Mouse (Mus musculus) small intestine, adult 2 months (tissue): ENCODE results near the gene Tmem150c.

Experiments used
- CTCF ChIP-seq: fragments of 200-500 bp; IDR thresholded peaks from 2 replicates; pipeline ENCODE4 v1.5.1; 2012; ENCODE audit warnings: low read depth, mild to moderate bottlenecking, control low read depth, inconsistent platforms, low read length, moderate library complexity, mixed read lengths; ENCODE audit not compliant: insufficient replicate concordance, insufficient read length; ENCODE audit errors: extremely low read depth
- POLR2A ChIP-seq: fragments of 200-500 bp; IDR thresholded peaks from 2 replicates; pipeline ENCODE4 v1.6.1; 2012; ENCODE audit warnings: low read depth, mild to moderate bottlenecking, control low read depth, inconsistent platforms, low read length, moderate library complexity

GRCm38 (mm10) chr5:100199092-100199853, 39.7 kb upstream of the Tmem150c start:
- no peak for TF ChIP-seq POLR2A
- no peak for TF ChIP-seq CTCF
